Mouse (Mus musculus) limb, embryonic 13.5 days (tissue): ENCODE measurements around the gene Fcer1g. TPM values are rescaled to one million over a fixed set of nuclear protein-coding genes. Genes with fewer than 3 reads are reported as not detected.

Experiments used
- ATAC-seq: fragments of 200-750 bp; cut with Nextera tagmentation; 2 replicates; pipeline ENCODE4 v1.8.0; 2017; ENCODE audit warnings: low read depth, moderate number of reproducible peaks, moderate TSS enrichment; ENCODE audit not compliant: low FRiP score
- H3K27ac ChIP-seq: fragments of 300-500 bp; sonication (generic); 2 replicates; pipeline ENCODE4 v1.5.1; 2015; ENCODE audit warnings: inconsistent platforms, mild to moderate bottlenecking, moderate library complexity
- H3K27me3 ChIP-seq: fragments of 300-500 bp; sonication (generic); 2 replicates; pipeline ENCODE4 v1.6.1; 2015; ENCODE audit warnings: mild to moderate bottlenecking, inconsistent platforms
- H3K36me3 ChIP-seq: fragments of 300-500 bp; sonication (generic); 2 replicates; pipeline ENCODE4 v1.6.1; 2015; ENCODE audit warnings: inconsistent platforms, mild to moderate bottlenecking, moderate library complexity
- H3K4me1 ChIP-seq: fragments of 300-500 bp; sonication (generic); 2 replicates; pipeline ENCODE4 v1.6.1; 2015; ENCODE audit warnings: inconsistent platforms
- H3K4me2 ChIP-seq: fragments of 300-500 bp; sonication (generic); replicated peaks from 2 replicates; pipeline ENCODE4 v1.6.1; 2015; ENCODE audit warnings: inconsistent platforms, mild to moderate bottlenecking, moderate library complexity
- H3K4me3 ChIP-seq: fragments of 300-500 bp; sonication (generic); 2 replicates; pipeline ENCODE4 v1.5.1; 2015; ENCODE audit warnings: moderate library complexity, mild to moderate bottlenecking, inconsistent platforms
- H3K9ac ChIP-seq: fragments of 300-500 bp; sonication (generic); 2 replicates; pipeline ENCODE4 v1.6.1; 2015; ENCODE audit warnings: mild to moderate bottlenecking, inconsistent platforms
- H3K9me3 ChIP-seq: fragments of 300-500 bp; sonication (generic); 2 replicates; pipeline ENCODE4 v1.6.1; 2016; ENCODE audit warnings: inconsistent platforms
- WGBS: fragments of 180-500 bp; shearing (Covaris S2); methylation state at CpG from one replicate; pipeline ENCODE4 v1.1.7; 2015; 5-methylcytosine and 5-hydroxymethylcytosine counted together
- polyA plus RNA-seq: library from polyadenylated mRNA; unstranded; fragments of >200 nt; fragmentation: Nextera tagmentation; extraction: Ambion mirVana; gene quantifications from 2 replicates; pipeline ENCODE4 v1.2.1, GENCODE M21; 2015

The Fcer1g gene
- polyA plus RNA-seq, 1 experiment from 2014 or later, result 39.1 TPM

GRCm38 (mm10) chr1:171200769-171201168 lies 33.4 kb downstream of the Fcer1g start:
- ATAC-seq, result no peak
- WGBS, result 96% methylated on average over 1 of the region's 1 CpGs
- Histone ChIP-seq H3K27ac (no peak overlapping the region), H3K27me3 (peaks cover 31% of the 10 kb centered on the region), H3K36me3 (no peaks in the 10 kb centered on the region), H3K9me3 (no peaks in the 10 kb centered on the region), H3K4me3 (no peak overlapping the region), H3K4me2 (no peak overlapping the region), H3K9ac (no peak overlapping the region), H3K4me1 (peaks cover 6% of the 10 kb centered on the region)

DNA sequence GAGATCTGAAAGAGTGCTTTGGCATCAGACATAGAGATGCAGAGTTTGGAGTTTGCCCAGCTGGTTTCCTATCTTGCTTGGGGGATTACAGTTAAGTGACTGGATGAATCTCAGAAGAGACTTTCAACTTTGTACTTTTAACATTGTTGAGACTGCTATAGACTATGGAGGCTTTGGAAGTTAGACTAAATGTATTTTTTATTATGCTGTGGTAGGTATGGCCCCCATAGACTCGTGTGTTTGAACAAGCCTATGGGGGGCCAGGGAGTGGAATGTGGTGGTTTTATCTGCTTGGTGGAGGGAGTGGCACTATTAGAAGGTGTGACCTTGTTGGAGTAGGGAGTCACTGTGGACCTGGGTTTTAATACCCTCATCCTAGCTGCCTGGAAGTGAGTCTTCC lies 34.6 kb downstream of the Fcer1g start:
- no peak overlapping the region for H3K4me2 ChIP-seq

GRCm38 (mm10) chr1:171195887-171196397 lies 38.2 kb downstream of the Fcer1g start, which contains the start of gene Pcp4l1:
TSS of gene Pcp4l1 (minus strand) at chr1:171196268.
- H3K27ac ChIP-seq, result no peak within 1 kb of the TSS
- peaks cover 29% of the 10 kb centered on the region for H3K4me1 ChIP-seq
- peak within 1 kb of the TSS; percentile 57 for H3K4me3 ChIP-seq
- whole genome bisulfite sequencing, result 0% methylated on average over 33 of the region's 33 CpGs
- H3K36me3 ChIP-seq, result no peaks in the 10 kb centered on the region
- peak within 1 kb of the TSS; percentile 64 for H3K9ac ChIP-seq
- peak; percentile 78; the same call in 1 of the 2 replicates for ATAC-seq
- H3K9me3 ChIP-seq, result no peaks in the 10 kb centered on the region
- peak within 1 kb of the TSS; percentile 97 for H3K4me2 ChIP-seq
- H3K27me3 ChIP-seq, result peaks cover 72% of the 10 kb centered on the region

More for the DNA sequence above, 34.6 kb downstream of the Fcer1g start:
- peaks cover 39% of the 10 kb centered on the region for H3K27me3 ChIP-seq
- no peaks in the 10 kb centered on the region for H3K36me3 ChIP-seq
- H3K27ac ChIP-seq, result no peak overlapping the region
- no peaks in the 10 kb centered on the region for H3K9me3 ChIP-seq
- no peak overlapping the region for H3K9ac ChIP-seq
- ATAC-seq, result no peak
- 67% methylated on average over 1 of the region's 1 CpGs for WGBS
- no peak overlapping the region for H3K4me3 ChIP-seq
- H3K4me1 ChIP-seq, result peaks cover 14% of the 10 kb centered on the region

DNA sequence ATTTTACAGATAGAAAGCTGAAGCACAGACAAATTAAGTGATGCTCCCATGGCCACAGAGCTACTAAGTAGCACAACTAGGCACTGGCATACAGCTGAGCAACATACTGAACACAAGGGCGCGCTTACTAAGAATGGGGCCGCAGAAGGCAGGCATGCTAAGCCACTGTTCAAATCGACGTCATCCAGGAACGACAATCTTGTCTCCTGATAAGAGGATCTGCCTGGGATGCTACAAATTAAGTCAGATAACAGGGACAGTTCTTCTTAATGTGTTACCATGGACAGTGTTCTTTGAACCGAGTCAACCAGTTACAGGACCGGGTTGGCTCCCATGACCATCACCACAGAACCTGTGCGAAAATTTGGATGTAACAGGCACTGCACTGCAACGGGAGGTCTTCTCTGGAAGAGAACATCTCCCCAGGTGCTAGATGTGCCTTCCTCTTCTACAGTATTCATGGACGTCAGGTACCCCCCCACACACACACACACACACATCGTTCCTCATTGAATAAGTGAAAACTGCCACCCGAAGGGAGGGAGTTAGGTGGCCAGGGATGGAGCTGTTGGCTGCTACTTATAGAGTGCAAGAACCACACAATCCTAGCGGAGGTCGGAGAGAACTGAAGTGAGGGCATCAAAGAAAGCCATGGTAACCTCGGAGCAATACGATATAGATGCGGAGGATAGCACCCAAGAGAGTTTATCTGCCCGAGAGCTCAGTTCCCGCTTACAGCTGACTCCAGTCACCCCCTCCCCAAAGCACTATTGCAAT lies 38.9 kb downstream of the Fcer1g start:
- H3K9me3 ChIP-seq, result no peaks in the 10 kb centered on the region
- ATAC-seq, result 0 out of 2 replicates have a peak, but pooled peaks have one; percentile 20
- peak overlapping the region; percentile 57 for H3K4me3 ChIP-seq
- peak overlapping the region; percentile 64 for H3K9ac ChIP-seq
- H3K27me3 ChIP-seq, result peaks cover 76% of the 10 kb centered on the region
- H3K4me2 ChIP-seq, result peak overlapping the region; percentile 97
- peaks cover 29% of the 10 kb centered on the region for H3K4me1 ChIP-seq
- H3K27ac ChIP-seq, result no peak overlapping the region
- H3K36me3 ChIP-seq, result no peaks in the 10 kb centered on the region
- WGBS, result 5% methylated on average over 20 of the region's 20 CpGs

- Histone ChIP-seq H3K9ac (no peak overlapping the region), H3K9me3 (no peaks in the 10 kb centered on the region), H3K36me3 (no peaks in the 10 kb centered on the region), H3K27ac (no peak overlapping the region), H3K4me1 (peaks cover 36% of the 10 kb centered on the region), H3K4me2 (no peak overlapping the region; the same call in 1 of the 2 replicates), H3K4me3 (no peak overlapping the region), H3K27me3 (peaks cover 76% of the 10 kb centered on the region)
- ATAC-seq, result no peak
- 19% methylated on average over 11 of the region's 11 CpGs for WGBS
Observed at GRCm38 (mm10) chr1:171193911-171194830, 40.0 kb downstream of the Fcer1g start.

DNA sequence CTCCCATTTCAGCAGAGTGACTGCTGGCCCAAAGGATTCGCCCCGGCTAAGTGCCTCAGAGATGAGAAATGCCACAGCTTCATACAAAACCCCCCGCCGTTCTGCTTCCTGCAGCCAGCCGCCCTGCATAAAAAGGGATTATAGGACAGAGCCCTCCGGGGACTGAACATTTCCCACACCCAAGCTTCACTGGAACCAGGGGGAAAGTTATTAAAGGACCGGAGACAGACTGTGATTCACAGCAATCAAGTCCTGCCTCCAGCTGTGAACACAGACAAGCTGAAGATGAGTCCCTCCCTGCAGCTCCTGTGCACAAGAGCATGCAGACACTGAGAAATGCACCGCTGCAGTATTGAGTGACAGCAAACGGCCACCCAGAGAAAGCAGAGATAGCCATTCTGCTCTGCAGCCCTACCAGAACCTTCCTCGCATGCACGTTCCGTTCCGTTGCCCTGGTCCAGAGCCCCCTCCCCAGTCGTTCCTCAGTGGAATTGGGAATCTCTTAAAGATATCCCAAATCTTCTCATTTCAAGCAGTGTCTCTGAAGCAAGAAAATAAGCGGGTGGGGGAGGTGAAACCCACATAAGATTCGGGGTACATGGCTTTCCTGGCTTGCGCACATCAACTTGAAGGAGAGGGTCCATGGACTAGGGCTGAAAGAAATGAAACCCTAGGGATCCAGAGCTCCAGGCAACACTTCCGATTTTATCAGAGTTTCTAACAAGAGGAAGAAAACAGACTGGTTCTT lies 40.9 kb downstream of the Fcer1g start:
- H3K36me3 ChIP-seq, result no peaks in the 10 kb centered on the region
- WGBS, result 4% methylated on average over 18 of the region's 18 CpGs
- H3K4me1 ChIP-seq, result peaks cover 39% of the 10 kb centered on the region
- H3K27ac ChIP-seq, result no peak overlapping the region
- no peak for ATAC-seq
- H3K9ac ChIP-seq, result no peak overlapping the region
- H3K27me3 ChIP-seq, result peaks cover 73% of the 10 kb centered on the region
- H3K4me3 ChIP-seq, result peak overlapping the region; percentile 20
- peak overlapping the region; percentile 50 for H3K4me2 ChIP-seq
- H3K9me3 ChIP-seq, result no peaks in the 10 kb centered on the region

GRCm38 (mm10) chr1:171192283-171192682 lies 41.9 kb downstream of the Fcer1g start:
- peaks cover 66% of the 10 kb centered on the region for H3K27me3 ChIP-seq

DNA sequence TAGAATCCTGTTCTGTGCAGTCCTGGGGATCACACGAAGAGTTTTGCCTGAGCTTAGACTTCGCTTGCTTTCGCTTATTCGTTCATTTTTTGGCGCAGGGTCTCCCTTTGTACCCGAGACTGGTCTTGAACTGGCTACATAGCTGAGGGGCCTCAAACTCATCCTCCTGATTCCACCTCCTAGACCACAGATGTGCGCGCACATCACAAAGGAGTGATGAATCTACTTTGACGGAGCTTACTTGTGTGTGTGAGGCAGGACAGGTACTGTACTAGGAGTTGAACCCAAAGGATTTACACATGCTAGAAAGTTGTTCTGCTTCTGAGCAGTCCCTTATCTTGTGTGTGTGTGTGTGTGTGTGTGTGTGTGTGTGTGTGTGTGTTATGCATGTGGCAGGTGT lies 43.3 kb downstream of the Fcer1g start:
- H3K9ac ChIP-seq, result no peak overlapping the region
- no peak overlapping the region for H3K4me3 ChIP-seq
- no peaks in the 10 kb centered on the region for H3K9me3 ChIP-seq
- no peak overlapping the region for H3K27ac ChIP-seq
- H3K36me3 ChIP-seq, result no peaks in the 10 kb centered on the region
- H3K27me3 ChIP-seq, result peaks cover 52% of the 10 kb centered on the region
- H3K4me1 ChIP-seq, result peaks cover 34% of the 10 kb centered on the region
- no peak for ATAC-seq
- H3K4me2 ChIP-seq, result no peak overlapping the region
- 91% methylated on average over 9 of the region's 9 CpGs for WGBS

More at GRCm38 (mm10) chr1:171192283-171192682, 41.9 kb downstream of the Fcer1g start:
- Histone ChIP-seq H3K4me1 (peaks cover 39% of the 10 kb centered on the region), H3K36me3 (no peaks in the 10 kb centered on the region), H3K4me3 (no peak overlapping the region), H3K9me3 (no peaks in the 10 kb centered on the region), H3K9ac (no peak overlapping the region), H3K27ac (no peak overlapping the region), H3K4me2 (no peak overlapping the region)
- 48% methylated on average over 10 of the region's 10 CpGs for WGBS
- no peak for ATAC-seq

DNA sequence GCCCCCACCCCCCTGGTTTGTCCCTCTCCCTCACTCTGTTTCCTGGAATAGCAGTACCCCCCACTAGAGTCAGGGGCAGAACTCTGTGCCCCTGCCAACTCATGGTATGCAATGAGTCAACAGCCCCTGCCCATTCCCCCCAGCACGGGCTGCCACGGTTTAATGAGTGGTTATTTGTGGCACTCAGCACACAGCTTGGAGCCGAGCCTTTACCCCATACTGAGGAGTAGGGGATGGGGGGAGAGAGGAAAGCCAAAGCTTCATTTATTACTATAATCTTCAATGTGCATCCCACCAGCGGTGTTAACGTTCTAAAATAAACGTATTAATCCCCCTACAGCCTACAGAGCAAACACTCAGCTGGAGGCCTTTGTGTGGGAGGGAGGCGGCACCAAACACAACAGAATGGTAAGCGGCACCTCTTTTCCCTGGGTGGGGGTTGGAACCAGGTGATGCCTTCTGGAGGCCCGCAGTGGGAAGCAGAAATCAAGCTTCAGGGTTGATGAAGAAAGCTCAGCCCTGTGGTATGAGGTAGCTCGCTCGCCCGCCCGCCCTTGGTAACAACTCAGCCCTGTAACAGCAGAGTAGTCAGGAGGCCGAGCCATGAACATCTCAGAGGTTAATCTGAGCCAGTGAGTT lies 44.6 kb downstream of the Fcer1g start:
- Histone ChIP-seq H3K4me3 (no peak overlapping the region), H3K4me1 (peaks cover 31% of the 10 kb centered on the region), H3K9me3 (no peaks in the 10 kb centered on the region), H3K27me3 (peaks cover 39% of the 10 kb centered on the region), H3K4me2 (peak overlapping the region; percentile 25), H3K9ac (no peak overlapping the region), H3K36me3 (no peaks in the 10 kb centered on the region), H3K27ac (peak overlapping the region; percentile 28; the same call in 1 of the 2 replicates)
- peak; percentile 52; the same call in 1 of the 2 replicates for ATAC-seq
- WGBS, result 36% methylated on average over 14 of the region's 14 CpGs

DNA sequence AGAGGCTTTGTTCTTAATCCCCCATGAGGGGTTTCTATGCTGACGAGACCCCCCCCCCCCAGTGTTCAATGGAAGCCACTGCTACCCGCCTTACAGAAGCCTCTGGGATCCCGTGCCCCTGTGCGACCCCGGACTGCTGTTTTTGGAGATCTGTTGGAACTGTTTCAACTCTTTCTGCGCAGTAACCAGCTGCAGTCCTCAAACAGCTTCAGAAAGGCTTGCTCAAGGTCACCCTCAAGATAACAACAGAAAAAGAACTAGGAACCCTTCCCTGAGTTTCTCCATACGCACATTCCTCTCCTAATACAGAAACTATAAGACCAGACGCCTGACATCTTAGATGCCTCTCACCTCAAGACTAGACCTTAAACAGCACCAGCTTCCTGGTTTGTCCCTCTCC lies 45.1 kb downstream of the Fcer1g start:
- peak overlapping the region; percentile 28; the same call in 1 of the 2 replicates for H3K27ac ChIP-seq
- H3K4me3 ChIP-seq, result no peak overlapping the region
- no peaks in the 10 kb centered on the region for H3K36me3 ChIP-seq
- H3K4me1 ChIP-seq, result peaks cover 30% of the 10 kb centered on the region
- peaks cover 34% of the 10 kb centered on the region for H3K27me3 ChIP-seq
- no peaks in the 10 kb centered on the region for H3K9me3 ChIP-seq
- 16% methylated on average over 8 of the region's 8 CpGs for WGBS
- peak overlapping the region; percentile 25; the same call in 1 of the 2 replicates for H3K4me2 ChIP-seq
- no peak for ATAC-seq
- H3K9ac ChIP-seq, result no peak overlapping the region
